Mouse (Mus musculus) lung, embryonic 16.5 days (tissue): ENCODE results near the gene D630003M21Rik. TPM values are rescaled to one million over a fixed set of nuclear protein-coding genes. Genes with fewer than 3 reads are reported as not detected.

Source experiments
- ATAC-seq: fragments of 200-750 bp; cut with Nextera tagmentation; 2 replicates; pipeline ENCODE4 v1.8.0; 2017; ENCODE audit warnings: low read depth, mild to moderate bottlenecking, moderate library complexity
- H3K27ac ChIP-seq: fragments of 300-500 bp; sonication (generic); 2 replicates; pipeline ENCODE4 v1.5.1; 2014; ENCODE audit warnings: mild to moderate bottlenecking, control low read depth, low read length
- H3K27me3 ChIP-seq: fragments of 300-500 bp; sonication (generic); 2 replicates; pipeline ENCODE4 v1.6.1; 2014; ENCODE audit warnings: low read depth, low read length, mixed read lengths; ENCODE audit not compliant: control insufficient read depth, insufficient read depth
- H3K36me3 ChIP-seq: fragments of 300-500 bp; sonication (generic); 2 replicates; pipeline ENCODE4 v1.6.1; 2014; ENCODE audit warnings: low read length; ENCODE audit not compliant: control insufficient read depth, insufficient read depth
- H3K4me1 ChIP-seq: fragments of 300-500 bp; sonication (generic); replicated peaks from 2 replicates; pipeline ENCODE4 v1.6.1; 2014; ENCODE audit warnings: low read length, mixed read lengths; ENCODE audit not compliant: control insufficient read depth, insufficient read depth
- H3K4me2 ChIP-seq: fragments of 300-500 bp; sonication (generic); 2 replicates; pipeline ENCODE4 v1.6.1; 2014; ENCODE audit warnings: low read depth, low read length, control low read depth
- H3K4me3 ChIP-seq: fragments of 300-500 bp; sonication (generic); 2 replicates; pipeline ENCODE4 v1.5.1; 2014; ENCODE audit warnings: mild to moderate bottlenecking, low read length, control low read depth
- H3K9ac ChIP-seq: fragments of 300-500 bp; sonication (generic); 2 replicates; pipeline ENCODE4 v1.6.1; 2014; ENCODE audit warnings: low read length, control low read depth
- H3K9me3 ChIP-seq: fragments of 300-500 bp; sonication (generic); 2 replicates; pipeline ENCODE4 v1.6.1; 2016; ENCODE audit warnings: low read length; ENCODE audit not compliant: control insufficient read depth
- WGBS: fragments of 180-500 bp; shearing (Covaris S2); extraction: QIAGEN DNeasy Blood & Tissue Kit; methylation state at CpG from one replicate; pipeline ENCODE4 v1.1.7; 2014; 5-methylcytosine and 5-hydroxymethylcytosine counted together
- polyA plus RNA-seq: library from polyadenylated mRNA; unstranded; fragments of >200 nt; fragmentation: Nextera tagmentation; extraction: Ambion mirVana; gene quantifications from 2 replicates; pipeline ENCODE4 v1.2.1, GENCODE M21; 2015

Gene D630003M21Rik
- polyA plus RNA-seq, 1 experiment from 2014 or later = 4.0 TPM

- no peaks in the 10 kb centered on the region for H3K9me3 ChIP-seq
- H3K27ac ChIP-seq = no peak overlapping the region
- H3K27me3 ChIP-seq = no peaks in the 10 kb centered on the region
- ATAC-seq = no peak
- no peak overlapping the region for H3K9ac ChIP-seq
- no peak overlapping the region for H3K4me2 ChIP-seq
- peaks cover 29% of the 10 kb centered on the region for H3K4me1 ChIP-seq
- H3K36me3 ChIP-seq = no peaks in the 10 kb centered on the region
- 54% methylated on average over 10 of the region's 10 CpGs for WGBS
- no peak overlapping the region for H3K4me3 ChIP-seq
These were observed 35.2 kb downstream of the D630003M21Rik start for GRCm38 (mm10) chr2:158193611-158194336.

GRCm38 (mm10) chr2:158191098-158191497 lies 37.9 kb downstream of the D630003M21Rik start:
- H3K27me3 ChIP-seq = no peaks in the 10 kb centered on the region
- no peaks in the 10 kb centered on the region for H3K9me3 ChIP-seq
- 36% methylated on average over 7 of the region's 7 CpGs for WGBS
- peaks cover 29% of the 10 kb centered on the region for H3K4me1 ChIP-seq
- H3K27ac ChIP-seq = peak overlapping the region; percentile 68
- no peak overlapping the region for H3K9ac ChIP-seq
- ATAC-seq = peak; percentile 82
- H3K36me3 ChIP-seq = no peaks in the 10 kb centered on the region
- H3K4me2 ChIP-seq = no peak overlapping the region
- no peak overlapping the region for H3K4me3 ChIP-seq

- H3K4me2 ChIP-seq = no peak overlapping the region
- no peak overlapping the region for H3K27ac ChIP-seq
- H3K4me3 ChIP-seq = no peak overlapping the region
- WGBS = 64% methylated on average over 11 of the region's 11 CpGs
- H3K9ac ChIP-seq = no peak overlapping the region
- H3K36me3 ChIP-seq = no peaks in the 10 kb centered on the region
- ATAC-seq = no peak
- peaks cover 21% of the 10 kb centered on the region for H3K4me1 ChIP-seq
- H3K9me3 ChIP-seq = no peaks in the 10 kb centered on the region
- H3K27me3 ChIP-seq = no peaks in the 10 kb centered on the region
These were observed 39.6 kb downstream of the D630003M21Rik start for GRCm38 (mm10) chr2:158189451-158189850.

- 47% methylated on average over 11 of the region's 11 CpGs for WGBS
- Histone ChIP-seq H3K36me3 (no peaks in the 10 kb centered on the region), H3K27ac (peak overlapping the region; percentile 82), H3K4me3 (no peak overlapping the region), H3K4me1 (peaks cover 17% of the 10 kb centered on the region), H3K9me3 (no peaks in the 10 kb centered on the region), H3K27me3 (no peaks in the 10 kb centered on the region), H3K9ac (no peak overlapping the region), H3K4me2 (no peak overlapping the region)
- peak; percentile 53 for ATAC-seq
These were observed 42.7 kb downstream of the D630003M21Rik start for GRCm38 (mm10) chr2:158186206-158186871.

GRCm38 (mm10) chr2:158183266-158183665 lies 45.8 kb downstream of the D630003M21Rik start:
- H3K4me2 ChIP-seq = no peak overlapping the region
- no peak overlapping the region for H3K9ac ChIP-seq
- no peaks in the 10 kb centered on the region for H3K36me3 ChIP-seq
- WGBS = 83% methylated on average over 8 of the region's 8 CpGs
- H3K9me3 ChIP-seq = no peaks in the 10 kb centered on the region
- H3K4me1 ChIP-seq = peaks cover 14% of the 10 kb centered on the region
- no peaks in the 10 kb centered on the region for H3K27me3 ChIP-seq
- ATAC-seq = no peak
- no peak overlapping the region for H3K4me3 ChIP-seq
- H3K27ac ChIP-seq = no peak overlapping the region

GRCm38 (mm10) chr2:158181932-158182331 lies 47.1 kb downstream of the D630003M21Rik start:
- ATAC-seq = no peak
- Histone ChIP-seq H3K27me3 (no peaks in the 10 kb centered on the region), H3K4me2 (no peak overlapping the region), H3K4me1 (peaks cover 14% of the 10 kb centered on the region), H3K4me3 (no peak overlapping the region), H3K9ac (no peak overlapping the region), H3K27ac (no peak overlapping the region), H3K36me3 (no peaks in the 10 kb centered on the region), H3K9me3 (no peaks in the 10 kb centered on the region)
- WGBS = 52% methylated on average over 6 of the region's 6 CpGs

GRCm38 (mm10) chr2:158180797-158181196 lies 48.2 kb downstream of the D630003M21Rik start:
- no peak for ATAC-seq
- 34% methylated on average over 9 of the region's 9 CpGs for WGBS
- H3K4me2 ChIP-seq = no peak overlapping the region
- no peaks in the 10 kb centered on the region for H3K9me3 ChIP-seq
- no peaks in the 10 kb centered on the region for H3K36me3 ChIP-seq
- H3K27ac ChIP-seq = no peak overlapping the region
- H3K27me3 ChIP-seq = no peaks in the 10 kb centered on the region
- no peak overlapping the region for H3K9ac ChIP-seq
- peaks cover 14% of the 10 kb centered on the region for H3K4me1 ChIP-seq
- no peak overlapping the region for H3K4me3 ChIP-seq

GRCm38 (mm10) chr2:158179370-158180111 lies 49.5 kb downstream of the D630003M21Rik start:
- 22% methylated on average over 18 of the region's 18 CpGs for WGBS
- H3K4me2 ChIP-seq = peak overlapping the region; percentile 63
- peak overlapping the region; percentile 38 for H3K4me3 ChIP-seq
- no peaks in the 10 kb centered on the region for H3K9me3 ChIP-seq
- no peaks in the 10 kb centered on the region for H3K27me3 ChIP-seq
- peaks cover 22% of the 10 kb centered on the region for H3K4me1 ChIP-seq
- H3K27ac ChIP-seq = peak overlapping the region; percentile 48
- H3K36me3 ChIP-seq = no peaks in the 10 kb centered on the region
- peak overlapping the region; percentile 58 for H3K9ac ChIP-seq
- peak; percentile 66 for ATAC-seq
